ENCODE assay signal across 11 mouse cellular contexts in the genomic region with DNA sequence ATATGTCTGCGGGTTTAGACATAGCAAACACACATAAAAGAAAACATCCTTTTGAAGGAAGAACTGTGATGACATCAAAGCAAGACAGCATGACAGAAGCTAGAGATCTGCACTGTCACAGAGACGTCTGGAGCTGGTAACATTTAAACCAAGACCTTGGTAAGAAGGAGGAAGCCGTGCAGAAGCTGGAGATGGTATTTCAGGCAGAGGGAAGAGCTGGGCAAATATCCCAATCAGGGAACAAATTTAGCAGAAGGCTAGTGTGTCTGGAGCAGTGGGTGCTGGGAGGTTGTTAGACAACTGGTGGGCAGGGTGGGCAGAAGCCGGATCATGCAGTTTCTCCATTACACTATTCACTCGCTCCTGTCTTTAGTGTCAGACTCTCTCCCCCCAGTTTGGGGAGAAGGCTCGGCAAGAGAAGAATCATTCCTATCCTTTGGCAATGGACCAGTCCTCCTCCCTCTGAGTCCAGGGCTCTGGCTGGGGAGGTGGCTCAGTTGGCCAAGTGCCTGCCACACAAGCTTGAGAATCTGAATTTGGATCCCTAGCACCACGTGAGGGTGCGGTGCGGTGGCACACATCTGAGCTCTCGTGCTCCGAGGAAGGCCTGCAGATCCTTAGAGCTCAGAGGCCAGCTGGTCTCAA.
A peak's percentile ranks its signal among the peaks of the same experiment; 100 is the strongest.
DNase-seq lines count a peak whose midpoint lies in the region; ATAC-seq and TF ChIP-seq lines count a peak whose summit lies in the region.
"Had no signal": no experiment of that assay in that cellular context is flagged by ENCODE, and none has a peak within 500 bp of the region (broad histone marks: within the 10 kb centered on the region; RNA-seq: fewer than 3 reads in every experiment).

No protein-coding gene starts in this region.

- H3K36me3 ChIP-seq in midbrain, embryonic 10.5 days, result no peaks in the 10 kb centered on the region
- H3K36me3 ChIP-seq in midbrain, postnatal 0 days (ENCODE audit: insufficient read depth, low read length), result no peaks in the 10 kb centered on the region
- no peaks in the 10 kb centered on the region for H3K36me3 ChIP-seq in midbrain, embryonic 11.5 days (ENCODE audit: control insufficient read depth, insufficient read depth, low read length)
- H3K36me3 ChIP-seq: liver, embryonic 15.5 days; midbrain, embryonic 15.5 days; stomach, embryonic 15.5 days had no signal

- H3K9me3 ChIP-seq in midbrain, embryonic 10.5 days (replicated peaks), result no peaks in the 10 kb centered on the region
- H3K9me3 ChIP-seq in midbrain, postnatal 0 days (ENCODE audit: low read length), result no peaks in the 10 kb centered on the region
- H3K9me3 ChIP-seq in midbrain, embryonic 11.5 days (ENCODE audit: control insufficient read depth, low read length), result no peaks in the 10 kb centered on the region
- H3K9me3 ChIP-seq: liver, embryonic 15.5 days; midbrain, embryonic 15.5 days; stomach, embryonic 15.5 days had no signal

- WGBS in midbrain, embryonic 10.5 days, result 88% methylated on average over 11 of the region's 11 CpGs
- 69% methylated on average over 11 of the region's 11 CpGs for WGBS in midbrain, postnatal 0 days
- 87% methylated on average over 11 of the region's 11 CpGs for WGBS in midbrain, embryonic 11.5 days

- no peak for ATAC-seq in midbrain, postnatal 0 days (ENCODE audit: low FRiP score)
- ATAC-seq in midbrain, embryonic 11.5 days (ENCODE audit: low FRiP score), result no peak
- ATAC-seq: midbrain, embryonic 15.5 days had no signal

- no peak overlapping the region for H3K4me3 ChIP-seq in midbrain, embryonic 10.5 days
- no peak overlapping the region for H3K4me3 ChIP-seq in midbrain, postnatal 0 days (ENCODE audit: low read depth, low read length)
- no peak overlapping the region for H3K4me3 ChIP-seq in midbrain, embryonic 11.5 days (ENCODE audit: low read depth, low read length)
- H3K4me3 ChIP-seq: liver, embryonic 15.5 days; midbrain, embryonic 15.5 days; stomach, embryonic 15.5 days had no signal

- no peaks in the 10 kb centered on the region for H3K4me1 ChIP-seq in midbrain, embryonic 10.5 days
- H3K4me1 ChIP-seq in midbrain, postnatal 0 days (ENCODE audit: insufficient read depth, low read length), result 0 out of 2 replicates have a peak, but pooled peaks cover 4% of the 10 kb centered on the region
- H3K4me1 ChIP-seq in midbrain, embryonic 11.5 days (ENCODE audit: control insufficient read depth, insufficient read depth, low read length), result no peaks in the 10 kb centered on the region
- H3K4me1 ChIP-seq: liver, embryonic 15.5 days; midbrain, embryonic 15.5 days; stomach, embryonic 15.5 days had no signal

- no peak for TF ChIP-seq CTCF in midbrain, postnatal 0 days (IDR thresholded peaks at IDR 0.05)

- H3K27ac ChIP-seq in midbrain, embryonic 10.5 days (replicated peaks), result no peak overlapping the region
- no peak overlapping the region for H3K27ac ChIP-seq in midbrain, postnatal 0 days (ENCODE audit: low read depth, low read length)
- no peak overlapping the region for H3K27ac ChIP-seq in midbrain, embryonic 11.5 days (ENCODE audit: low read depth, low read length)
- H3K27ac ChIP-seq: liver, embryonic 15.5 days; midbrain, embryonic 15.5 days; stomach, embryonic 15.5 days had no signal

- H3K27me3 ChIP-seq in midbrain, embryonic 10.5 days (ENCODE audit: low read depth, poor library complexity, severe bottlenecking), result no peaks in the 10 kb centered on the region
- no peaks in the 10 kb centered on the region for H3K27me3 ChIP-seq in midbrain, postnatal 0 days (ENCODE audit: insufficient read depth, low read length)
- no peaks in the 10 kb centered on the region for H3K27me3 ChIP-seq in midbrain, embryonic 11.5 days (ENCODE audit: control insufficient read depth, insufficient read depth, low read length)
- H3K27me3 ChIP-seq: liver, embryonic 15.5 days; midbrain, embryonic 15.5 days; stomach, embryonic 15.5 days had no signal

- intact Hi-C loops in left cerebral cortex, postnatal 10 days (cut with DNase I), result no loop called here
- intact Hi-C loops in heart, postnatal 36 days (cut with DNase I), result no loop called here

- H3K9ac ChIP-seq in midbrain, postnatal 0 days (replicated peaks; ENCODE audit: low read length, poor library complexity, severe bottlenecking), result no peak overlapping the region
- no peak overlapping the region for H3K9ac ChIP-seq in midbrain, embryonic 11.5 days (ENCODE audit: low read length)
- H3K9ac ChIP-seq: liver, embryonic 15.5 days; midbrain, embryonic 15.5 days; stomach, embryonic 15.5 days had no signal

- H3K4me2 ChIP-seq in midbrain, postnatal 0 days (ENCODE audit: low read depth, low read length, poor library complexity, severe bottlenecking), result no peak overlapping the region
- no peak overlapping the region for H3K4me2 ChIP-seq in midbrain, embryonic 11.5 days
- H3K4me2 ChIP-seq: liver, embryonic 15.5 days; midbrain, embryonic 15.5 days; stomach, embryonic 15.5 days had no signal

- DNase-seq in left cerebral cortex, adult 18-20 months (ENCODE audit: low spot score in 2 of 2), result peak; percentile 31 to 65
- DNase-seq in left cerebral cortex, postnatal 10 days (ENCODE audit: extremely low spot score in 1 of 2, low spot score in 2 of 2), result no peak
- peak; percentile 58 for DNase-seq in cerebellum, postnatal 25 days
- peak; percentile 38 to 49 for DNase-seq in heart, postnatal 36 days
- DNase-seq in lung, postnatal 36 days, result peak; percentile 7
- DNase-seq in midbrain, embryonic 10.5 days (ENCODE audit: low spot score), result no peak
- DNase-seq in midbrain, postnatal 0 days (ENCODE audit: low spot score), result no peak
- no peak for DNase-seq in midbrain, embryonic 11.5 days (ENCODE audit: low spot score, missing footprints)

Comparison
In these comparisons a context has a peak if more than half of its experiments do, and no peak if none do; other contexts are left out.
1. DNase-seq: peak in left cerebral cortex, adult 18-20 months (2 of 2), cerebellum, postnatal 25 days (2 of 2), heart, postnatal 36 days (2 of 2) and lung, postnatal 36 days (single experiment); none in left cerebral cortex, postnatal 10 days (0 of 2), midbrain, embryonic 10.5 days (single experiment), midbrain, postnatal 0 days (single experiment) and midbrain, embryonic 11.5 days (single experiment).